Mouse (Mus musculus) ES-E14 (cell line): ENCODE measurements around the gene Akap10.

Experiments
- CHD2 ChIP-seq: IDR thresholded peaks from 2 replicates; pipeline ENCODE4 v1.6.1; 2014; ENCODE audit warnings: mild to moderate bottlenecking, low read depth, low read length, inconsistent platforms
- MAFK ChIP-seq: IDR thresholded peaks from 2 replicates; pipeline ENCODE4 v1.6.1; 2014; ENCODE audit warnings: mild to moderate bottlenecking, low read depth, low read length, inconsistent platforms; ENCODE audit not compliant: insufficient read depth
- ZC3H11A ChIP-seq: IDR thresholded peaks from 2 replicates; pipeline ENCODE4 v1.6.1; 2012; ENCODE audit warnings: low read depth, mild to moderate bottlenecking, inconsistent platforms, low read length, borderline replicate concordance
- ZNF384 ChIP-seq: IDR thresholded peaks from 2 replicates; pipeline ENCODE4 v1.6.1; 2012; ENCODE audit warnings: low read depth, low read length, inconsistent platforms

GRCm38 (mm10) chr11:61854988-61855411 is 75.1 kb downstream of the Akap10 start, which contains the start of gene Ulk2:
- no peak for TF ChIP-seq MAFK
- TF ChIP-seq CHD2 = no peak
- no peak for TF ChIP-seq ZC3H11A
- no peak for TF ChIP-seq ZNF384
